Mouse (Mus musculus) MEL (cell line): Measurements from ENCODE around the gene Pgs1. TPM values are rescaled to one million over a fixed set of nuclear protein-coding genes. Genes with fewer than 3 reads are reported as not detected.

Experiments used
- DNase-seq: peaks from one replicate; pipeline ENCODE4 v3.0.0; 2011; ENCODE audit warnings: low read depth, low spot score
- H3K27ac ChIP-seq: 2 replicates; pipeline ENCODE4 v1.5.1; 2012; ENCODE audit warnings: low read depth, mild to moderate bottlenecking, control low read depth, low read length, moderate library complexity; ENCODE audit not compliant: control insufficient read depth
- H3K27me3 ChIP-seq, 2 experiments: fragments of 150-350 bp in 1 of 2; sonication (generic) in 1 of 2; 2 replicates each; pipeline ENCODE4 v1.6.1; 2012; ENCODE audit warnings: low read length in 2 of 2, mild to moderate bottlenecking in 2 of 2, improper control_type of control experiment in 1 of 2, moderate library complexity in 1 of 2; ENCODE audit not compliant: insufficient read depth in 2 of 2, control insufficient read depth in 1 of 2
- H3K36me3 ChIP-seq, 2 experiments: 2 replicates each; pipeline ENCODE4 v1.6.1; 2012 to 2014; ENCODE audit warnings: low read length in 2 of 2, improper control_type of control experiment in 1 of 2, inconsistent platforms in 1 of 2, mild to moderate bottlenecking in 1 of 2; ENCODE audit not compliant: insufficient read depth in 2 of 2, control insufficient read depth in 1 of 2
- H3K4me1 ChIP-seq, 2 experiments: fragments of 150-350 bp in 1 of 2; sonication (generic) in 1 of 2; 2 replicates each; pipeline ENCODE4 v1.6.1; 2012; ENCODE audit warnings: low read length in 2 of 2, improper control_type of control experiment in 1 of 2, mild to moderate bottlenecking in 1 of 2; ENCODE audit not compliant: insufficient read depth in 2 of 2, control insufficient read depth in 1 of 2
- H3K4me3 ChIP-seq, 2 experiments: fragments of 150-350 bp in 1 of 2; sonication (generic) in 1 of 2; 2 replicates each; pipeline ENCODE4 v1.5.1; 2012; ENCODE audit warnings: low read depth in 2 of 2, low read length in 2 of 2, mild to moderate bottlenecking in 2 of 2, moderate library complexity in 2 of 2, control low read depth in 1 of 2, improper control_type of control experiment in 1 of 2; ENCODE audit not compliant: control insufficient read depth in 1 of 2, insufficient read depth in 1 of 2
- H3K79me2 ChIP-seq: 2 replicates; pipeline ENCODE4 v1.6.1; 2012; ENCODE audit warnings: mild to moderate bottlenecking, low read length, moderate library complexity; ENCODE audit not compliant: control insufficient read depth, poor library complexity, insufficient read depth
- H3K9ac ChIP-seq: 2 replicates; pipeline ENCODE4 v1.6.1; 2012; ENCODE audit warnings: low read depth, mild to moderate bottlenecking, control low read depth, low read length, moderate library complexity; ENCODE audit not compliant: control insufficient read depth, poor library complexity, severe bottlenecking
- H3K9me3 ChIP-seq: fragments of 150-350 bp; sonication (generic); replicated peaks from 2 replicates; pipeline ENCODE4 v1.6.1; 2012; ENCODE audit warnings: mild to moderate bottlenecking, low read length, improper control_type of control experiment, moderate library complexity; ENCODE audit not compliant: insufficient read depth
- BHLHE40 ChIP-seq: IDR thresholded peaks from 2 replicates; pipeline ENCODE4 v1.6.1; 2012; ENCODE audit warnings: low read depth, mild to moderate bottlenecking, inconsistent platforms, low read length, improper control_type of control experiment, borderline replicate concordance
- CHD1 ChIP-seq: IDR thresholded peaks from 2 replicates; pipeline ENCODE4 v1.6.1; 2012; ENCODE audit warnings: low read depth, mild to moderate bottlenecking, inconsistent platforms, low read length, improper control_type of control experiment
- CHD2 ChIP-seq: IDR thresholded peaks from 2 replicates; pipeline ENCODE4 v1.6.1; 2011; ENCODE audit warnings: low read length, improper control_type of control experiment
- CTCF ChIP-seq, 3 experiments: IDR thresholded peaks in 2 of 3; conservative IDR thresholded peaks in 1 of 3; 2 replicates each; pipeline ENCODE4 v1.5.1; 2011 to 2012; ENCODE audit warnings: low read length in 3 of 3, low read depth in 2 of 3, mild to moderate bottlenecking in 2 of 3, improper control_type of control experiment in 1 of 3, inconsistent platforms in 1 of 3, mixed read lengths in 1 of 3, moderate library complexity in 1 of 3; ENCODE audit not compliant: control insufficient read depth in 1 of 3, insufficient read depth in 1 of 3, poor library complexity in 1 of 3, severe bottlenecking in 1 of 3
- E2F4 ChIP-seq: IDR thresholded peaks from 2 replicates; pipeline ENCODE4 v1.6.1; 2011; ENCODE audit warnings: low read depth, low read length, improper control_type of control experiment, borderline replicate concordance
- ELF1 ChIP-seq: IDR thresholded peaks from 2 replicates; pipeline ENCODE4 v1.6.1; 2014; ENCODE audit warnings: low read depth, mild to moderate bottlenecking, inconsistent platforms, low read length, improper control_type of control experiment, moderate library complexity
- EP300 ChIP-seq, 2 experiments: IDR thresholded peaks; 2 replicates each; pipeline ENCODE4 v1.6.1; 2011; ENCODE audit warnings: improper control_type of control experiment in 2 of 2, low read length in 2 of 2, low read depth in 1 of 2, mild to moderate bottlenecking in 1 of 2
- ETS1 ChIP-seq: IDR thresholded peaks from 2 replicates; pipeline ENCODE4 v1.6.1; 2012; ENCODE audit warnings: low read depth, mild to moderate bottlenecking, inconsistent platforms, low read length, improper control_type of control experiment, moderate library complexity
- GABPA ChIP-seq: IDR thresholded peaks from 2 replicates; pipeline ENCODE4 v1.6.1; 2012; ENCODE audit warnings: low read depth, mild to moderate bottlenecking, inconsistent platforms, low read length, improper control_type of control experiment, moderate library complexity
- KAT2A ChIP-seq: conservative IDR thresholded peaks from 2 replicates; pipeline ENCODE4 v1.6.1; 2012; ENCODE audit warnings: low read depth, low read length, improper control_type of control experiment, inconsistent platforms
- MAX ChIP-seq: IDR thresholded peaks from 2 replicates; pipeline ENCODE4 v1.6.1; 2011; ENCODE audit warnings: low read length, improper control_type of control experiment
- MAZ ChIP-seq: IDR thresholded peaks from 2 replicates; pipeline ENCODE4 v1.6.1; 2012; ENCODE audit warnings: low read depth, mild to moderate bottlenecking, inconsistent platforms, low read length, improper control_type of control experiment
- MYB ChIP-seq: IDR thresholded peaks from 2 replicates; pipeline ENCODE4 v1.6.1; 2011; ENCODE audit warnings: mild to moderate bottlenecking, low read depth, low read length, improper control_type of control experiment
- NELFE ChIP-seq: IDR thresholded peaks from 2 replicates; pipeline ENCODE4 v1.6.1; 2011; ENCODE audit warnings: low read depth, low read length, improper control_type of control experiment
- POLR2AphosphoS2 ChIP-seq: IDR thresholded peaks from 2 replicates; pipeline ENCODE4 v1.6.1; 2011; ENCODE audit warnings: low read length, improper control_type of control experiment
- POLR2AphosphoS5 ChIP-seq: IDR thresholded peaks from 2 replicates; pipeline ENCODE4 v1.6.1; 2012; ENCODE audit warnings: low read depth, borderline replicate concordance, mild to moderate bottlenecking, inconsistent platforms, low read length, moderate library complexity, mixed read lengths
- RAD21 ChIP-seq: IDR thresholded peaks from 2 replicates; pipeline ENCODE4 v1.6.1; 2011; ENCODE audit warnings: mild to moderate bottlenecking, low read depth, low read length, improper control_type of control experiment
- SIN3A ChIP-seq: IDR thresholded peaks from 2 replicates; pipeline ENCODE4 v1.6.1; 2012; ENCODE audit warnings: low read length, improper control_type of control experiment, inconsistent platforms
- SMC3 ChIP-seq: IDR thresholded peaks from 2 replicates; pipeline ENCODE4 v1.6.1; 2011; ENCODE audit warnings: low read depth, low read length, improper control_type of control experiment
- TAL1 ChIP-seq: IDR thresholded peaks from 2 replicates; pipeline ENCODE4 v1.6.1; 2012; ENCODE audit warnings: mild to moderate bottlenecking, inconsistent platforms, low read length, moderate library complexity, mixed read lengths
- TBP ChIP-seq: IDR thresholded peaks from 2 replicates; pipeline ENCODE4 v1.8.0; 2011; ENCODE audit warnings: low read depth, low read length, improper control_type of control experiment
- USF1 ChIP-seq: IDR thresholded peaks from 2 replicates; pipeline ENCODE4 v1.6.1; 2014; ENCODE audit warnings: low read depth, mild to moderate bottlenecking, inconsistent platforms, low read length, improper control_type of control experiment, moderate library complexity
- USF2 ChIP-seq, 2 experiments: IDR thresholded peaks; 2 replicates each; pipeline ENCODE4 v1.6.1; 2011 to 2012; ENCODE audit warnings: improper control_type of control experiment in 2 of 2, low read length in 2 of 2, borderline replicate concordance in 1 of 2, inconsistent platforms in 1 of 2, low read depth in 1 of 2, mild to moderate bottlenecking in 1 of 2; ENCODE audit not compliant: insufficient read depth in 1 of 2
- ZC3H11A ChIP-seq: IDR thresholded peaks from 2 replicates; pipeline ENCODE4 v1.6.1; 2012; ENCODE audit warnings: low read depth, mild to moderate bottlenecking, inconsistent platforms, low read length, improper control_type of control experiment
- ZKSCAN1 ChIP-seq: IDR thresholded peaks from 2 replicates; pipeline ENCODE4 v1.6.1; 2012; ENCODE audit warnings: low read depth, mild to moderate bottlenecking, inconsistent platforms, low read length, improper control_type of control experiment, moderate library complexity
- polyA plus RNA-seq, 2 experiments: library from polyadenylated mRNA; stranded (reverse) in 1 of 2; unstranded in 1 of 2; fragments of >175 nt in 1 of 2; fragments of >200 nt in 1 of 2; gene quantifications; 2 replicates each; pipeline versions ENCODE4 v1.2.1 to v1.2.4; 2012; ENCODE audit warnings: low replicate concordance in 2 of 2, low read depth in 1 of 2; ENCODE audit not compliant: insufficient read length in 2 of 2, insufficient read depth in 1 of 2, missing spikeins in 1 of 2
- total RNA-seq: library from RNA; depleted of rRNA; stranded (reverse); fragments of 300-350 nt; gene quantifications from 2 replicates; pipeline ENCODE4 v1.2.3, GENCODE M21; 2012

Pgs1 gene
- total and polyA plus RNA-seq, 3 experiments = 48.6 to 61.6 TPM; not detected in 1

DNA sequence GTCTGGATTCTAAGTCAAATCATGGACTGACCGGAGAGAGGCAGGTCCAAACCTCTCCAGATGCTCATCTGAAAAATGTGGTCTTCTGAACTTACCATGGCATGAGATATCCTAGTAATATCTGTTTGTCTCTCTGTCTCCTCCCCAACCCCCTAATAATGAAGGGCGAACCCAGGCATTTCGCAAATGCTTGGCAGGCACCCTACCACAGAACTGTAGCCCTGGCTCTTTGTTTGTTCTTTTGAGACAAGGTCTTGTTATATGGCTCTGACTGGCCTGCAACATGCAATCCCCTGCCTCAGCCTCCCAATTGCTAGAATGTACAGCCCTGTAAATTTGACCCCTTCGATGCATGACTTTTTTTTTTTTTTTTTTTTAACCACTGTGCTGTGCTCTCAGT is 26.9 kb upstream of the Pgs1 start:
- Histone ChIP-seq H3K27ac (no peak overlapping the region), H3K4me1 (peaks cover 0 to 4% of the 10 kb centered on the region in 2 experiments; a peak in 1 of 4 replicates), H3K27me3 (peaks cover 7 to 9% of the 10 kb centered on the region in 2 experiments)

DNA sequence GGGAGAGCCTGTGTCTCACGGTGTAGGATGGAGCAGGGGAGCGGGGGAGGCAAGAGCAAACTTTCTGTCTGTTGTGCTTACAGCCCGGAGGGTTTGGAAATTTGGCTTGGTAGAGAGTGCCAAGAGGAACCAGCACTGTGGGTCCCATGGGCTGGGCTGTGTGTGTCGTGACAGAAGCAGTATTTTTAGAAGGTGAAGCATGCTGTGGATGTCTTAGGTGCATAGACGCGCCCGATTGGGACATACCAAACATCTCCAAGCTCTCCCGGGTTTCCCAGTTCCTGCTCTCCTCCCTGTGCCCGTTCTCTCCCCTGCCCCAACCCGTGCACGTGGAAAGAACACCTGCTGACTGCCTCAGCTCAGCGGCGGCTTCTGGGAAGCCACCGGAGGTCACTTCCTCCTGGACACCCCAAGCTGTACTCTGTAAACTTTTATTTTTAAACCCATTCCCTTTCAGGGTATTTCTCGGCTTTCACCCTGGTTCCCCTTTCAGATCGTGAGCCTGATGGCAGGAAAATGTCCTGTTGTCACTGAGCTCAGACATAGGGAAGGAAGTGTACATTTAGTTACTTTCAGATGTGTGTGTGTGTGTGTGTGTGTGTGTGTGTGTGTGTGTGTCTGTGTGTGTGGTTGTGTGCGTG is 26.2 kb upstream of the Pgs1 start:
- no peak overlapping the region for H3K27ac ChIP-seq
- no peak for TF ChIP-seq POLR2AphosphoS2
- TF ChIP-seq KAT2A = no peak
- no peak for TF ChIP-seq ETS1
- no peak for TF ChIP-seq USF2 (IDR thresholded peaks at IDR 0.05; ENCODE audit: borderline replicate concordance in 1 of 2, insufficient read depth in 1 of 2, low read depth in 1 of 2, low read length in 2 of 2)
- H3K79me2 ChIP-seq = no peaks in the 10 kb centered on the region
- peaks cover 0 to 4% of the 10 kb centered on the region in 2 experiments; a peak in 1 of 4 replicates for H3K4me1 ChIP-seq
- peaks cover 7% of the 10 kb centered on the region in 2 experiments for H3K27me3 ChIP-seq
- peaks cover 0 to 3% of the 10 kb centered on the region in 2 experiments; a peak in 1 of 4 replicates for H3K36me3 ChIP-seq
- H3K9me3 ChIP-seq = no peaks in the 10 kb centered on the region
- DNase-seq = no peak
- no peak overlapping the region for H3K4me3 ChIP-seq
- H3K9ac ChIP-seq = no peak overlapping the region

More for the DNA sequence above, 26.9 kb upstream of the Pgs1 start:
- DNase-seq = no peak
- no peak overlapping the region for H3K4me3 ChIP-seq
- TF ChIP-seq USF2 (IDR thresholded peaks at IDR 0.05; ENCODE audit: borderline replicate concordance in 1 of 2, insufficient read depth in 1 of 2, low read depth in 1 of 2, low read length in 2 of 2) (no peak), ZKSCAN1 (no peak), SMC3 (no peak), RAD21 (no peak), NELFE (no peak), TBP (no peak)
- TF ChIP-seq, all 39 proteins: peak for 0
- no peak overlapping the region for H3K9ac ChIP-seq
- H3K9me3 ChIP-seq = no peaks in the 10 kb centered on the region
- H3K36me3 ChIP-seq = peaks cover 0 to 3% of the 10 kb centered on the region in 2 experiments; a peak in 1 of 4 replicates
- H3K79me2 ChIP-seq = no peaks in the 10 kb centered on the region

DNA sequence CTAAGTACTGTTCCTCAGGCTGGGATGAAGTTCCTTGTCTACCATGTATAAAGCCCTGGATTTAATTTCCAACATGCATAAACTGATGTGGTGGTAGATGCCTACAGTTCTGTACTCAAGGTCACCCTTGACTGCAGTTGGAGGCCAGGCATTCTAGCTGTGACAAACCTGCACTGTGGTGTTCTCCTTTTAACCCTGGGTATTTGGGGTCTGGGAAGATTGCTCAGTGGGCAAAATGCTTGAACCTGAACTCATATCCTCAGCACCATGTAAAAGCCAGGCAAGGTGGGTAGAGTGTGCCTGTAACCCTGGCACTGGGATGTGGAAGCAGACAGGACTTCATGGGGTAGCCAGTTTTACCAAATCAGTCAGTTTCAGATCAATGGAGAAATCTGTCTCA is 25.5 kb upstream of the Pgs1 start:
- H3K4me3 ChIP-seq = no peak overlapping the region
- H3K9ac ChIP-seq = no peak overlapping the region
- H3K9me3 ChIP-seq = no peaks in the 10 kb centered on the region
- no peak for DNase-seq
- H3K36me3 ChIP-seq = peaks cover 0 to 3% of the 10 kb centered on the region in 2 experiments; a peak in 1 of 4 replicates
- H3K79me2 ChIP-seq = no peaks in the 10 kb centered on the region
- no peak for TF ChIP-seq CTCF (IDR thresholded peaks at IDR 0.05 in 2 of 3, conservative IDR thresholded peaks at IDR 0.05 in 1 of 3; ENCODE audit: control insufficient read depth in 1 of 3, insufficient read depth in 1 of 3, low read depth in 2 of 3, low read length in 3 of 3, poor library complexity in 1 of 3, severe bottlenecking in 1 of 3)
- no peak for TF ChIP-seq USF1
- no peak for TF ChIP-seq ELF1
- no peak for TF ChIP-seq E2F4
- no peak for TF ChIP-seq CHD1
- no peak for TF ChIP-seq SIN3A
- TF ChIP-seq ZC3H11A = no peak
- no peak for TF ChIP-seq CHD2
- no peak for TF ChIP-seq ZKSCAN1
- TF ChIP-seq BHLHE40 = no peak
- TF ChIP-seq POLR2AphosphoS5 = no peak
- no peak for TF ChIP-seq SMC3
- no peak for TF ChIP-seq GABPA
- TF ChIP-seq MAX = no peak
- no peak for TF ChIP-seq MAZ
- TF ChIP-seq TAL1 = no peak
- TF ChIP-seq EP300 (IDR thresholded peaks at IDR 0.05; ENCODE audit: low read depth in 1 of 2, low read length in 2 of 2) = no peak
- no peak for TF ChIP-seq MYB
- H3K27me3 ChIP-seq = peaks cover 7% of the 10 kb centered on the region in 2 experiments
- H3K27ac ChIP-seq = no peak overlapping the region
- peaks cover 0 to 4% of the 10 kb centered on the region in 2 experiments; a peak in 1 of 4 replicates for H3K4me1 ChIP-seq
